Mouse (Mus musculus) heart, postnatal 0 days (tissue): ENCODE data around the gene Olfr891.
"Not testable (repeated sequence)": the region's sequence is repeated elsewhere in the genome, so short reads cannot be mapped to it uniquely, and the experiment has no call there.

Source experiments
- CTCF ChIP-seq: IDR thresholded peaks from 2 replicates; pipeline ENCODE4 v1.5.1; 2016; ENCODE audit warnings: antibody characterized with exemption, control low read depth, low read depth
- EP300 ChIP-seq: IDR thresholded peaks from 2 replicates; pipeline ENCODE4 v1.6.1; 2016; ENCODE audit warnings: antibody characterized with exemption, low read depth

GRCm38 (mm10) chr9:38168341-38168740, 12.3 kb downstream of the Olfr891 start:
- not testable (repeated sequence) for TF ChIP-seq CTCF, EP300
